Mouse (Mus musculus) liver, embryonic 14.5 days (tissue): ENCODE results near the gene Zrsr1. TPM values are rescaled to one million over a fixed set of nuclear protein-coding genes. Genes with fewer than 3 reads are reported as not detected.
A peak's percentile ranks its signal among the peaks of the same experiment; 100 is the strongest.

Source experiments
- ATAC-seq: fragments of 200-750 bp; cut with Nextera tagmentation; 2 replicates; pipeline ENCODE4 v1.8.0; 2017; ENCODE audit warnings: moderate number of reproducible peaks, mild to moderate bottlenecking, moderate library complexity; ENCODE audit not compliant: insufficient read depth
- DNase-seq, 3 experiments: peaks; one replicate each; pipeline ENCODE4 v3.0.0-alpha.2; 2012 to 2013; ENCODE audit warnings: low read depth in 3 of 3, low spot score in 3 of 3
- H3K27ac ChIP-seq: fragments of 300-500 bp; sonication (generic); 2 replicates; pipeline ENCODE4 v1.5.1; 2014; ENCODE audit warnings: moderate library complexity, mild to moderate bottlenecking, control low read depth, inconsistent platforms
- H3K27me3 ChIP-seq: fragments of 300-500 bp; sonication (generic); 2 replicates; pipeline ENCODE4 v1.6.1; 2014; ENCODE audit warnings: mild to moderate bottlenecking, low read length, moderate library complexity; ENCODE audit not compliant: control insufficient read depth, insufficient read depth
- H3K36me3 ChIP-seq: fragments of 300-500 bp; sonication (generic); replicated peaks from 2 replicates; pipeline ENCODE4 v1.6.1; 2014; ENCODE audit warnings: low read depth; ENCODE audit not compliant: control insufficient read depth, insufficient read depth
- H3K4me1 ChIP-seq, 2 experiments: fragments of 200-500 bp in 1 of 2; fragments of 300-500 bp in 1 of 2; sonication (generic) in 1 of 2; replicated peaks; 2 replicates each; pipeline ENCODE4 v1.6.1; 2012 to 2014; ENCODE audit warnings: antibody characterized with exemption in 1 of 2, inconsistent platforms in 1 of 2, low read length in 1 of 2; ENCODE audit not compliant: control insufficient read depth in 2 of 2, insufficient read depth in 2 of 2
- H3K4me2 ChIP-seq: fragments of 300-500 bp; sonication (generic); 2 replicates; pipeline ENCODE4 v1.6.1; 2014; ENCODE audit warnings: low read depth, mild to moderate bottlenecking, control low read depth, moderate library complexity
- H3K4me3 ChIP-seq, 2 experiments: fragments of 200-500 bp in 1 of 2; fragments of 300-500 bp in 1 of 2; sonication (generic) in 1 of 2; 2 replicates each; pipeline ENCODE4 v1.5.1; 2012 to 2014; ENCODE audit warnings: low read depth in 2 of 2, low read length in 2 of 2, mild to moderate bottlenecking in 2 of 2, control low read depth in 1 of 2, inconsistent platforms in 1 of 2, moderate library complexity in 1 of 2; ENCODE audit not compliant: insufficient read depth in 1 of 2
- H3K9ac ChIP-seq: fragments of 300-500 bp; sonication (generic); replicated peaks from 2 replicates; pipeline ENCODE4 v1.6.1; 2014; ENCODE audit warnings: mild to moderate bottlenecking, control low read depth, moderate library complexity
- H3K9me3 ChIP-seq: fragments of 300-500 bp; sonication (generic); 2 replicates; pipeline ENCODE4 v1.6.1; 2016; ENCODE audit warnings: low read length, mixed read lengths; ENCODE audit not compliant: control insufficient read depth
- CTCF ChIP-seq: IDR thresholded peaks from 2 replicates; pipeline ENCODE4 v1.5.1; 2016; ENCODE audit warnings: antibody characterized with exemption, low read depth, control low read depth
- EP300 ChIP-seq: IDR thresholded peaks from 2 replicates; pipeline ENCODE4 v1.6.1; 2016; ENCODE audit warnings: antibody characterized with exemption, low read depth
- WGBS: fragments of 180-500 bp; shearing (Covaris S2); extraction: QIAGEN DNeasy Blood & Tissue Kit; methylation state at CpG from one replicate; pipeline ENCODE4 v1.1.7; 2014; ENCODE audit not compliant: insufficient replicate concordance; 5-methylcytosine and 5-hydroxymethylcytosine counted together
- polyA plus RNA-seq, 2 experiments: library from polyadenylated mRNA; depleted of rRNA in 1 of 2; stranded (reverse) in 1 of 2; unstranded in 1 of 2; fragments of >200 nt; fragmentation: Nextera tagmentation in 1 of 2; extraction: Ambion mirVana in 1 of 2; gene quantifications; 2 replicates each; pipeline versions ENCODE4 v1.2.1 to v1.2.3; 2012 to 2014

Gene Zrsr1
- polyA plus RNA-seq, 2 experiments, result 1.8 to 12.6 TPM

GRCm38 (mm10) chr11:22979221-22979620 is 7.4 kb downstream of the Zrsr1 start:
- TF ChIP-seq CTCF, result no peak
- no peak for TF ChIP-seq EP300
- no peak for DNase-seq
- Histone ChIP-seq H3K9ac (no peak overlapping the region), H3K36me3 (peaks cover 14% of the 10 kb centered on the region), H3K27me3 (no peaks in the 10 kb centered on the region), H3K4me1 (peaks cover 9 to 15% of the 10 kb centered on the region in 2 experiments), H3K9me3 (no peaks in the 10 kb centered on the region), H3K4me3 (no peak overlapping the region), H3K4me2 (no peak overlapping the region), H3K27ac (no peak overlapping the region)
- WGBS, result 58% methylated on average over 1 of the region's 1 CpGs
- ATAC-seq, result no peak

GRCm38 (mm10) chr11:22981041-22981440 is 9.2 kb downstream of the Zrsr1 start:
- Histone ChIP-seq H3K4me3 (peak overlapping the region; percentile 73 to 89), H3K9me3 (no peaks in the 10 kb centered on the region), H3K9ac (peak overlapping the region; percentile 82), H3K4me1 (peaks cover 7 to 12% of the 10 kb centered on the region in 2 experiments), H3K4me2 (peak overlapping the region; percentile 94), H3K27ac (peak overlapping the region; percentile 97), H3K27me3 (no peaks in the 10 kb centered on the region), H3K36me3 (peaks cover 14% of the 10 kb centered on the region)
- DNase-seq (no peak), ATAC-seq (no peak)
- WGBS, result 19% methylated on average over 4 of the region's 4 CpGs
- TF ChIP-seq EP300 (no peak), CTCF (no peak)

- H3K4me3 ChIP-seq, result peak overlapping the region; percentile 73 to 89
- peak overlapping the region; percentile 97 for H3K27ac ChIP-seq
- H3K9me3 ChIP-seq, result no peaks in the 10 kb centered on the region
- TF ChIP-seq EP300, result no peak
- no peak for TF ChIP-seq CTCF
- peak overlapping the region; percentile 82 for H3K9ac ChIP-seq
- H3K4me2 ChIP-seq, result peak overlapping the region; percentile 94
- under 1% methylated on average over 12 of the region's 12 CpGs for WGBS
- peak; percentile 36 for ATAC-seq
- DNase-seq, result no peak
- H3K36me3 ChIP-seq, result peaks cover 14% of the 10 kb centered on the region
- H3K27me3 ChIP-seq, result no peaks in the 10 kb centered on the region
- peaks cover 7 to 8% of the 10 kb centered on the region in 2 experiments for H3K4me1 ChIP-seq
Measured at GRCm38 (mm10) chr11:22981543-22981950, 9.7 kb downstream of the Zrsr1 start.

GRCm38 (mm10) chr11:22981984-22982757 is 10.4 kb downstream of the Zrsr1 start, which contains the start of the genes Gm28048 and Commd1:
Gene Gm28048 (minus strand): TSS chr11:22982090.
Gene Commd1 (minus strand): TSS chr11:22982382.
- WGBS, result 2% methylated on average over 42 of the region's 42 CpGs
- H3K27ac ChIP-seq, result peak within 1 kb of the TSS; percentile 97
- DNase-seq, result peak; percentile 84 to 87 (median 87)
- peak within 1 kb of the TSS; percentile 82 for H3K9ac ChIP-seq
- peaks cover 7% of the 10 kb centered on the region in 2 experiments for H3K4me1 ChIP-seq
- H3K9me3 ChIP-seq, result no peaks in the 10 kb centered on the region
- peak; percentile 90 for ATAC-seq
- TF ChIP-seq CTCF, result peak; percentile 86
- TF ChIP-seq EP300, result no peak
- H3K27me3 ChIP-seq, result no peaks in the 10 kb centered on the region
- H3K36me3 ChIP-seq, result peaks cover 9% of the 10 kb centered on the region
- peak within 1 kb of the TSS; percentile 94 for H3K4me2 ChIP-seq
- peak within 1 kb of the TSS; percentile 73 to 89 for H3K4me3 ChIP-seq

- Histone ChIP-seq H3K9ac (no peak overlapping the region), H3K4me2 (peak overlapping the region; percentile 94), H3K4me1 (peaks cover 7% of the 10 kb centered on the region in 2 experiments), H3K27me3 (no peaks in the 10 kb centered on the region), H3K4me3 (no peak overlapping the region; a peak in 1 of 4 replicates), H3K27ac (no peak overlapping the region), H3K9me3 (no peaks in the 10 kb centered on the region), H3K36me3 (peaks cover 4% of the 10 kb centered on the region)
- ATAC-seq (no peak), DNase-seq (no peak)
- TF ChIP-seq CTCF, result no peak
- TF ChIP-seq EP300, result no peak
- whole genome bisulfite sequencing, result 71% methylated on average over 6 of the region's 6 CpGs
Measured at GRCm38 (mm10) chr11:22982846-22983245, 11.0 kb downstream of the Zrsr1 start.
